Mouse (Mus musculus) forebrain, embryonic 11.5 days (tissue): ENCODE results near the gene Cryba1. TPM values are rescaled to one million over a fixed set of nuclear protein-coding genes. Genes with fewer than 3 reads are reported as not detected.
A peak's percentile ranks its signal among the peaks of the same experiment; 100 is the strongest.

Source experiments
- ATAC-seq: fragments of 200-750 bp; cut with Nextera tagmentation; replicated peaks from 2 replicates; pipeline ENCODE4 v1.8.0; 2017; ENCODE audit warnings: moderate TSS enrichment; ENCODE audit not compliant: low FRiP score
- DNase-seq: peaks from one replicate; pipeline ENCODE4 v3.0.0-alpha.2; 2017; ENCODE audit warnings: low spot score
- H3K27ac ChIP-seq: fragments of 300-500 bp; sonication (generic); 2 replicates; pipeline ENCODE4 v1.5.1; 2014; ENCODE audit warnings: low read depth, low read length
- H3K27me3 ChIP-seq: fragments of 300-500 bp; sonication (generic); 2 replicates; pipeline ENCODE4 v1.6.1; 2014; ENCODE audit warnings: mild to moderate bottlenecking, low read length, mixed read lengths; ENCODE audit not compliant: control insufficient read depth, insufficient read depth
- H3K36me3 ChIP-seq: fragments of 300-500 bp; sonication (generic); 2 replicates; pipeline ENCODE4 v1.6.1; 2014; ENCODE audit warnings: mild to moderate bottlenecking, low read length, moderate library complexity, mixed read lengths; ENCODE audit not compliant: control insufficient read depth, insufficient read depth
- H3K4me1 ChIP-seq: fragments of 300-500 bp; sonication (generic); replicated peaks from 2 replicates; pipeline ENCODE4 v1.6.1; 2014; ENCODE audit warnings: low read length, mixed read lengths; ENCODE audit not compliant: control insufficient read depth, insufficient read depth
- H3K4me2 ChIP-seq: fragments of 300-500 bp; sonication (generic); 2 replicates; pipeline ENCODE4 v1.6.1; 2014; ENCODE audit warnings: low read depth, mild to moderate bottlenecking, low read length, moderate library complexity, mixed read lengths; ENCODE audit not compliant: severe bottlenecking
- H3K4me3 ChIP-seq: fragments of 300-500 bp; sonication (generic); 2 replicates; pipeline ENCODE4 v1.5.1; 2014; ENCODE audit warnings: low read depth, low read length
- H3K9ac ChIP-seq: fragments of 300-500 bp; sonication (generic); 2 replicates; pipeline ENCODE4 v1.6.1; 2014; ENCODE audit warnings: low read length
- H3K9me3 ChIP-seq: fragments of 300-500 bp; sonication (generic); 2 replicates; pipeline ENCODE4 v1.6.1; 2016; ENCODE audit warnings: low read length, mixed read lengths; ENCODE audit not compliant: control insufficient read depth
- WGBS: fragments of 180-500 bp; shearing (Covaris S2); extraction: QIAGEN DNeasy Blood & Tissue Kit; methylation state at CpG from one replicate; pipeline ENCODE4 v1.1.7; 2014; 5-methylcytosine and 5-hydroxymethylcytosine counted together
- polyA plus RNA-seq: library from polyadenylated mRNA; unstranded; fragments of >200 nt; fragmentation: Nextera tagmentation; extraction: Ambion mirVana; gene quantifications from 2 replicates; pipeline ENCODE4 v1.2.1, GENCODE M21; 2014

Cryba1 gene
- polyA plus RNA-seq, 1 experiment from 2014 or later, result 0.61 TPM

DNA sequence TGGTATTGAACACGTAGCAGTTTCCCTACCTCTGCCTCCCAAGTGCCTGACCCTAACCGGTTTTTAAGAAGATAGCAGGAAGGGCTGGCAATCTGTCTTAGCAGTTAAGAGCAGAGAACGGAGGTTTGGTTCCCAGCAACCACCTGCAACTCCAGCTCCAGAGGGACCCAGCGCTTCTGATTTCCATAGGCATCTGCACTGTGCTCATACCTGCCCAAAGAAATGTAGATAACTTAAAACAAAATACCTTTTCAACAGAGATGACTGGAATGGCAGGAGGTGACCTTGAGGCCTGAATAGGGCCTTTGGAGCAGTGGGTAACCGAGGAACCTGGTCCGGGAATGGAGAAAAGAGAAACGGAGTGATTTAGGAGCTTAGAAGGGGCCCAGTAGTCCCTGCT, 13.5 kb upstream of the Cryba1 start:
- ATAC-seq (no peak), DNase-seq (no peak)
- no peaks in the 10 kb centered on the region for H3K36me3 ChIP-seq
- H3K9ac ChIP-seq, result no peak overlapping the region
- H3K27ac ChIP-seq, result no peak overlapping the region
- H3K4me1 ChIP-seq, result no peaks in the 10 kb centered on the region
- H3K4me3 ChIP-seq, result no peak overlapping the region
- WGBS, result 51% methylated on average over 7 of the region's 7 CpGs
- no peaks in the 10 kb centered on the region for H3K27me3 ChIP-seq
- H3K9me3 ChIP-seq, result no peaks in the 10 kb centered on the region
- no peak overlapping the region for H3K4me2 ChIP-seq

DNA sequence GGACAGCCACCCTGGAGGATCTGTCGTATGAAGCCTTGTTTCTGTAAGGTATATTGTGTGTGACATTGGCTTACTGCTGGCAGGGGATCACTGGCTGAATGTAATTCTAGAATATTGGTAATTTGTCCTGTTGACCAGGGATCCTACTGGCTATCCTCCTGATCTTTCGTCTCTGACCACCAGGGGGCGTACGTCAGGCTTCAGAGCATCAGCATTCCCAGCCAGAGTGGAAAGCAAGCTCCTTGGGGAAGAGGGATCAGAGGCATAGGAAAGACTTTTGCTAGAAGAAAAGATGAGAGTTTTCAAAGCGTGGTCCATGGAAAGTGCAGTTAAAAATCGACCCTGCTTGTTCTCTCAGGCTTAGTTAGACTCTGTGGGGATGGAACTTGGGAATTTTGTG, 12.2 kb upstream of the Cryba1 start:
- H3K4me1 ChIP-seq, result no peaks in the 10 kb centered on the region
- ATAC-seq, result no peak
- H3K36me3 ChIP-seq, result no peaks in the 10 kb centered on the region
- H3K9ac ChIP-seq, result no peak overlapping the region
- no peak overlapping the region for H3K4me3 ChIP-seq
- no peak overlapping the region for H3K4me2 ChIP-seq
- H3K9me3 ChIP-seq, result no peaks in the 10 kb centered on the region
- no peak overlapping the region for H3K27ac ChIP-seq
- no peaks in the 10 kb centered on the region for H3K27me3 ChIP-seq
- under 1% methylated on average over 6 of the region's 6 CpGs for WGBS
- peak; percentile 88 for DNase-seq

GRCm38 (mm10) chr11:77728587-77728986, 3.5 kb upstream of the Cryba1 start:
- WGBS, result 64% methylated on average over 2 of the region's 2 CpGs
- Histone ChIP-seq H3K27ac (no peak overlapping the region), H3K27me3 (no peaks in the 10 kb centered on the region), H3K4me2 (no peak overlapping the region), H3K9ac (no peak overlapping the region), H3K4me1 (no peaks in the 10 kb centered on the region), H3K36me3 (no peaks in the 10 kb centered on the region), H3K9me3 (no peaks in the 10 kb centered on the region), H3K4me3 (no peak overlapping the region)
- DNase-seq, result no peak
- no peak for ATAC-seq

DNA sequence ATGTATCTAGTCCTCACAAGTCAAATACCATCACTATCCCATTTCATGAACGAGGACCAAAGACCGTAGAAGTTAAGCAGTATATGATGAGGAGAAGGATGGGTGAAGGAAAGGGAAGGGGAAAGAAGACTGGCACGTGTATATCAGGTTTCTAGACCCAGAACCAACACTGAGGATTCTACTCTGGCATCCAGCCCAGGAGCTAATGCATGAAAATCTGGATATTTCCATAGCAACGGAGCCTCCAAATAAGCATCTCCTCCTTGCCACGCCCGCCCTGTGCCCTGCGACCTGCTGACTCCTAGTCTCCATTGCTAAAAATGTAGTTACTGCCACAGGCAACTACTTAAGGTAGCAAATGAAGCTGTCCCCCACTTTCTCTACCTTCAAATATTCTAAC, 317 bp downstream of the Cryba1 start:
- DNase-seq, result no peak
- Histone ChIP-seq H3K27me3 (no peaks in the 10 kb centered on the region), H3K36me3 (no peaks in the 10 kb centered on the region), H3K4me3 (no peak overlapping the region), H3K9ac (no peak overlapping the region), H3K27ac (no peak overlapping the region), H3K4me1 (no peaks in the 10 kb centered on the region), H3K9me3 (no peaks in the 10 kb centered on the region), H3K4me2 (no peak overlapping the region)
- WGBS, result 82% methylated on average over 7 of the region's 7 CpGs
- ATAC-seq, result no peak

DNA sequence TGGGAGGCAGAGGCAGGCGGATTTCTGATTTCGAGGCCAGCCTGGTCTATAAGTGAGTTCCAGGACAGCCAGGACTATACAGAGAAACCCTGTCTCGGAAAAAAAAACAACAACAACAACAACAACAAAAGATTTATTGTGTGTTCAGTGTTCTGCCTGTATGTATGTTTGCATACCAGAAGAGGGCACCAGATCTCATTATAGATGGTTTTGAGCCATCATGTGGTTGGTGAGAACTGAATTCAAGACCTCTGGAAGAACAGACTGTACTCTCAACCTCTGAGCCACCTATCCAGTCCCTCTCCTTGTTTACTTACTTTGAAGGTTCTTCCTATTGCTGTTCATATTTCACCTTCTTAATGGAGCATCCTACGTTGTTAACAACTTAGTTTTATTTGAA, 3.7 kb downstream of the Cryba1 start:
- Histone ChIP-seq H3K4me2 (no peak overlapping the region), H3K4me3 (no peak overlapping the region), H3K4me1 (no peaks in the 10 kb centered on the region), H3K36me3 (no peaks in the 10 kb centered on the region), H3K27ac (no peak overlapping the region), H3K9ac (no peak overlapping the region), H3K9me3 (no peaks in the 10 kb centered on the region), H3K27me3 (no peaks in the 10 kb centered on the region)
- DNase-seq, result no peak
- ATAC-seq, result no peak
- 88% methylated on average over 4 of the region's 4 CpGs for WGBS

GRCm38 (mm10) chr11:77719055-77719454, 6.0 kb downstream of the Cryba1 start:
- Histone ChIP-seq H3K27me3 (no peaks in the 10 kb centered on the region), H3K4me3 (no peak overlapping the region), H3K4me2 (no peak overlapping the region), H3K36me3 (no peaks in the 10 kb centered on the region), H3K27ac (no peak overlapping the region), H3K9ac (no peak overlapping the region), H3K4me1 (no peaks in the 10 kb centered on the region), H3K9me3 (no peaks in the 10 kb centered on the region)
- ATAC-seq (no peak), DNase-seq (no peak)
- 95% methylated on average over 2 of the region's 2 CpGs for WGBS

DNA sequence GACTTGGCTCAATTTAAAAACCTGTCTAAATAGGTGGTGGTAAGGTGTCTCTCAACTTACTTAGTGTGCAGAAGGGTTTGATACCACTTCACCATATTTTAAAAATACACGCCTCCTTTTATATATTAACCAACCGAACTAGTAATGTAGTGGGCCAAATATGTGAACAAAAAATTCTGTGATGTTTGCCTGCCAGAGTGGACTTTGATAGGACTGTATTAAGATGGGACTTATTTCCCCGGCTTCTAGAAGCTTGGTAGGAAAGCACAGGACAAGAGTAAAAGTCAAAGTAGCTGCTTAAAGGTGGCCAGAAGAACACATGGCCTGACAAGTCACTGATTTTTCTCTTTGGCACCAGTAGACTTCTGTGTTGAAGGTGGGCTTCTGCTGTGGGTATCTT, 11.3 kb downstream of the Cryba1 start:
- WGBS, result 94% methylated on average over 3 of the region's 3 CpGs
- no peaks in the 10 kb centered on the region for H3K9me3 ChIP-seq
- H3K27me3 ChIP-seq, result no peaks in the 10 kb centered on the region
- no peak overlapping the region for H3K9ac ChIP-seq
- H3K36me3 ChIP-seq, result no peaks in the 10 kb centered on the region; the same call in 1 of the 2 replicates
- H3K4me2 ChIP-seq, result no peak overlapping the region
- ATAC-seq (no peak), DNase-seq (no peak)
- H3K4me1 ChIP-seq, result no peaks in the 10 kb centered on the region
- no peak overlapping the region for H3K4me3 ChIP-seq
- no peak overlapping the region for H3K27ac ChIP-seq

DNA sequence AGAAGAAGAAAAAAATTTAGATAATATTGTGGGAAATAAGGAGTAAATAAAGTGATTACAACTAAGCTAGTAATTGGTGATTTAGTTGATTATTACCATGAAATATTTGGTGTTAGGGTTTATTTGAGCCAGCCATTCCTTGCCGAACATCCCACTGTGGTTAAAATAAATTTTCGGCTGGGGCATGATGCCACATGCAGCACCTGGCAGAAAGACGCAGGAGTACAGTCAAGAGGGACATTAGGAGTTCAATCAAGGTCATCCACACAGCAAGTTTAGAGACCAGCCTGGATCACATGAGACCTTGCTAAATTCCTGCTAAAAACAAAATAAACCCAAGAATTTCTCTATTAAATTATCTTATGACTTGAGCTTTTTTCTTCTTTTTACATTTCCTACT, 16.0 kb downstream of the Cryba1 start:
- Histone ChIP-seq H3K4me1 (no peaks in the 10 kb centered on the region), H3K27ac (no peak overlapping the region), H3K4me3 (no peak overlapping the region), H3K36me3 (peaks cover 2% of the 10 kb centered on the region; the same call in 1 of the 2 replicates), H3K9me3 (no peaks in the 10 kb centered on the region), H3K4me2 (no peak overlapping the region), H3K9ac (no peak overlapping the region), H3K27me3 (no peaks in the 10 kb centered on the region)
- 86% methylated on average over 3 of the region's 3 CpGs for whole genome bisulfite sequencing
- ATAC-seq (no peak), DNase-seq (no peak)

DNA sequence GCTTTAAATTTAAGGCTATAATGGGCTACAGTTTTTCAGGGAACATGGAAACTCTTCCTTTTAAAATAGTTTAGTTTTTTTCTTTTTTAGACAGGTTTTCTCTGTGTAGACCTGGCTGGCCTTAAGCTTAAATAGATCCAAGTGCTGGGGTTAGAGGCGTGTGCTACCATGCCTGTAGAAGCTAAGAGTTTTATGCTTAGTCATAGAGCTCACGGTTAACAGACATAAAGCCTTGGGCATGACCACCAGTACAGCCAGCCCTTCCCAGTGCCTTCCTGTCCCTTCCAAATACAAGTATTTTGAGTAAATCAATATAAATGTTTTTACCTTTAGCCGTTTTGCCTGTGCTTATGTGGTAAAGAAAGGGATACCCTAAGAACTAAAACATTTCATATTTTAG, 19.2 kb downstream of the Cryba1 start:
- H3K9ac ChIP-seq, result no peak overlapping the region
- no peak overlapping the region for H3K4me2 ChIP-seq
- WGBS, result 89% methylated on average over 3 of the region's 3 CpGs
- H3K4me1 ChIP-seq, result no peaks in the 10 kb centered on the region
- no peak overlapping the region for H3K4me3 ChIP-seq
- H3K36me3 ChIP-seq, result peaks cover 2% of the 10 kb centered on the region; the same call in 1 of the 2 replicates
- DNase-seq (no peak), ATAC-seq (no peak)
- no peak overlapping the region for H3K27ac ChIP-seq
- no peaks in the 10 kb centered on the region for H3K27me3 ChIP-seq
- H3K9me3 ChIP-seq, result no peaks in the 10 kb centered on the region
